Mouse (Mus musculus) ES-E14 (cell line): ENCODE measurements around the gene Zfp536. TPM values are rescaled to one million over a fixed set of nuclear protein-coding genes. Genes with fewer than 3 reads are reported as not detected.

ENCODE experiments used
- DNase-seq: peaks from one replicate; pipeline ENCODE4 v3.0.0-alpha.2; 2013; ENCODE audit warnings: low read depth, low spot score
- H3K27ac ChIP-seq: 2 replicates; pipeline ENCODE4 v1.5.1; 2012; ENCODE audit warnings: low read depth, mild to moderate bottlenecking, low read length, moderate library complexity, mixed read lengths; ENCODE audit not compliant: poor library complexity, insufficient read depth, severe bottlenecking
- H3K36me3 ChIP-seq: 2 replicates; pipeline ENCODE4 v1.6.1; 2012; ENCODE audit warnings: mild to moderate bottlenecking, low read length, moderate library complexity, mixed read lengths; ENCODE audit not compliant: control insufficient read depth, poor library complexity, insufficient read depth, severe bottlenecking
- H3K4me1 ChIP-seq, 2 experiments: fragments of 150-350 bp in 1 of 2; sonication (generic) in 1 of 2; 2 replicates each; pipeline ENCODE4 v1.6.1; 2012; ENCODE audit warnings: low read length in 2 of 2, mild to moderate bottlenecking in 1 of 2, mixed read lengths in 1 of 2; ENCODE audit not compliant: control insufficient read depth in 2 of 2, insufficient read depth in 2 of 2, poor library complexity in 1 of 2
- H3K4me3 ChIP-seq, 2 experiments: fragments of 150-350 bp in 1 of 2; sonication (generic) in 1 of 2; 2 replicates each; pipeline ENCODE4 v1.5.1; 2012; ENCODE audit warnings: low read length in 2 of 2, low read depth in 1 of 2, mild to moderate bottlenecking in 1 of 2, mixed read lengths in 1 of 2; ENCODE audit not compliant: insufficient read depth in 1 of 2, poor library complexity in 1 of 2, severe bottlenecking in 1 of 2
- H3K9ac ChIP-seq: 2 replicates; pipeline ENCODE4 v1.6.1; 2012; ENCODE audit warnings: low read depth, mild to moderate bottlenecking, low read length, mixed read lengths; ENCODE audit not compliant: poor library complexity, insufficient read depth, severe bottlenecking
- H3K9me3 ChIP-seq: fragments of 150-350 bp; sonication (generic); 2 replicates; pipeline ENCODE4 v1.6.1; 2012; ENCODE audit warnings: low read depth, mild to moderate bottlenecking, low read length; ENCODE audit not compliant: control insufficient read depth, insufficient read depth
- CHD2 ChIP-seq: IDR thresholded peaks from 2 replicates; pipeline ENCODE4 v1.6.1; 2014; ENCODE audit warnings: mild to moderate bottlenecking, low read depth, low read length, inconsistent platforms
- HCFC1 ChIP-seq: IDR thresholded peaks from 2 replicates; pipeline ENCODE4 v1.6.1; 2012; ENCODE audit warnings: low read length, inconsistent platforms, borderline replicate concordance; ENCODE audit not compliant: insufficient read depth
- MAFK ChIP-seq: IDR thresholded peaks from 2 replicates; pipeline ENCODE4 v1.6.1; 2014; ENCODE audit warnings: mild to moderate bottlenecking, low read depth, low read length, inconsistent platforms; ENCODE audit not compliant: insufficient read depth
- ZC3H11A ChIP-seq: IDR thresholded peaks from 2 replicates; pipeline ENCODE4 v1.6.1; 2012; ENCODE audit warnings: low read depth, mild to moderate bottlenecking, inconsistent platforms, low read length, borderline replicate concordance
- ZNF384 ChIP-seq: IDR thresholded peaks from 2 replicates; pipeline ENCODE4 v1.6.1; 2012; ENCODE audit warnings: low read depth, low read length, inconsistent platforms
- in situ Hi-C, 2 experiments: fragments of 600-800 bp; cut with MboI; formaldehyde crosslinking; loops; one replicate each; pipeline ENCODE4 v1.15.1; 2025; ENCODE audit warnings: low sequenced_read_pairs in 2 of 2, inconsistent platforms in 1 of 2; ENCODE audit not compliant: unreplicated experiment in 2 of 2
- total RNA-seq: library from RNA; depleted of rRNA; stranded (reverse); fragments of 300-350 nt; gene quantifications from 2 replicates; pipeline ENCODE4 v1.2.3, GENCODE M21; 2012; rRNA removed

The Zfp536 gene
- total RNA-seq, 1 experiment, result 2.2 TPM

DNA sequence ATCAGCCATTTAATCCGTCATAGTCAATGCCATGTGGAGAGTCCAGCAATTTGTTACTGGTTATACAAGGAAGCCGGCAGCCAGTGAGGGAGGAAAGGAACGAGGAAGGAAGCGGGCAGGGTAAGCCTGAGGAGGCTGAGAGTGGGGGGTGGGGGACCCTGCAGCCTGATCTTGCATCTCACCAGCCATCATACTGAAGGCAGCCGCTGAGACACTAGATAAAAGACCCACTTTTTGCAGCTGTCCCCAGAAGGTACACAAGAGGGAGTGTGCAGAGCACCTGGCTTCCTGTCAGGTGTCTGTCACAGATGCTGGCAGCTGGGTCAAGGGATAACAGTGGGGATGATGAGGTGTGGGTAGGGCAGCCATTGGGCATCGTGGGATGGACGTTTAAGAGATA is 340.3 kb downstream of the Zfp536 start:
- H3K4me1 ChIP-seq, result no peaks in the 10 kb centered on the region
- H3K9ac ChIP-seq, result no peak overlapping the region
- H3K9me3 ChIP-seq, result no peaks in the 10 kb centered on the region
- in situ Hi-C loops, result no loop called here
- TF ChIP-seq ZC3H11A, result no peak
- TF ChIP-seq MAFK, result no peak
- no peak for TF ChIP-seq HCFC1
- TF ChIP-seq ZNF384, result no peak
- no peak for TF ChIP-seq CHD2
- H3K36me3 ChIP-seq, result no peaks in the 10 kb centered on the region
- H3K4me3 ChIP-seq, result no peak overlapping the region
- H3K27ac ChIP-seq, result no peak overlapping the region
- DNase-seq, result no peak

DNA sequence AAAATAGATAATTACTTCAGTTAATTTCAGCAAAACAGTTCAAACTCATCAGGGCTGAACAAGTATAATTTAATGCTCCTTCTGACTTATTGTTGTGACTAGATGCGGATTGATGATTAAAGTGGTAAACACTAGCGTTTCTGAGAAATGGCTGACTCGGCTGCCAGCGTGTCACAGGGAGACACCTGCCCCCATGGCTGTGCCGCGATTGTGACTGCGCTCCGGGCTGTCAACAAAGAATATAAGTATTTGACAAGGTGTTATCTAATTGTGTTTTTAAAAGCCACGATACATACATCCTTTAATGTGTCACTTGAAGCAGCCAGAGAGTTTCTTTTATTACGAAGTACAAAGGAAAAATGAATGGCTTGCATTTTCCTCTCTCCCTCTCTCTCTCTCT is 342.0 kb downstream of the Zfp536 start:
- no peaks in the 10 kb centered on the region for H3K9me3 ChIP-seq
- H3K4me1 ChIP-seq, result no peaks in the 10 kb centered on the region
- no peak for DNase-seq
- H3K4me3 ChIP-seq, result no peak overlapping the region
- no peak overlapping the region for H3K27ac ChIP-seq
- no peak for TF ChIP-seq HCFC1
- in situ Hi-C loops, result no loop called here
- H3K9ac ChIP-seq, result no peak overlapping the region
- H3K36me3 ChIP-seq, result no peaks in the 10 kb centered on the region

DNA sequence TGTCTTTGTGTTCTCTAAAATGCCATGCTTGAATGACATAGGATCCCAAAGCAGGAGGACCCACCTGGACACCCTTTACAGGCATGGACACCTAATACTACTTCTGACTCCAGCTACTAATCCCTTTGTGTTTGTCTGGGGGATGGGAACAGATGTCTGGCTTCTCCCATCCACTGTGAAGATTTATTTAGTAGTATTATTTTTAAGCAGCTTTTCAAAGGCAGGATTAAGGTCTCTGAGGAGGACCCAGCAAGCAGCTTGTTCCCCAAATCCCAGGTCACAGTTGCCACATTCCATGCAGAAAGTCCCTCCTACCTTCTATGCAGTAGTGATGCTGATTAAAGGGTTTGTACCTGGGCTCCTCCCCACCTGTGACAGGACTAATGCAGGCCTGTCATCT is 347.4 kb downstream of the Zfp536 start:
- Histone ChIP-seq H3K4me3 (no peak overlapping the region), H3K36me3 (no peaks in the 10 kb centered on the region), H3K9ac (no peak overlapping the region), H3K4me1 (no peaks in the 10 kb centered on the region), H3K9me3 (no peaks in the 10 kb centered on the region), H3K27ac (no peak overlapping the region)
- no peak for DNase-seq
- in situ Hi-C loops, result no loop called here
- TF ChIP-seq CHD2 (no peak), HCFC1 (no peak), MAFK (no peak), ZC3H11A (no peak), ZNF384 (no peak)

DNA sequence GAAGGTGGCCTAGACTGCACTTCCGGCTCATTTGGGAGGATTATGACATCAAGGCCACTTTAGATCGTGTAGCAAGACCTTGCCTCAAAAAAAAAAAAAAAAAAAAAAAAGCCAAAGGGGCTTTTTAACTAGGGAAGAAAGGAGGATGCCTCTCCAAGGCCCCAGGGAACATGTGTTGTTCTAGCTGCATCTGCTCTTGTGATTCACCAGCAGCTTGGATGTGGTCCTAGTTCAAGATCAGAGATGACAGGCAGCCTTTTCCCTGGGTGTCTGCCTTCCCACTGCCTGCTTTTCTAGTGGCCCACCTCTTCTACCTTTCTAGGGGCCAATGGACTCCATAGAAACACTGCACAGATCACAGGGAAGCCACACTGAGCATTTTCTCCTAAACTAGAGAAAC is 350.5 kb downstream of the Zfp536 start:
- Histone ChIP-seq H3K36me3 (no peaks in the 10 kb centered on the region), H3K9ac (no peak overlapping the region), H3K27ac (no peak overlapping the region), H3K9me3 (no peaks in the 10 kb centered on the region), H3K4me1 (no peaks in the 10 kb centered on the region), H3K4me3 (no peak overlapping the region)
- DNase-seq, result no peak
- in situ Hi-C loops, result no loop called here
- TF ChIP-seq MAFK, result no peak
- TF ChIP-seq HCFC1, result no peak
- TF ChIP-seq ZC3H11A, result no peak
- no peak for TF ChIP-seq CHD2
- no peak for TF ChIP-seq ZNF384

Other genes with a start within 250 kb of the Zfp536 start
- gene Uri1, start 249.9 kb upstream of the Zfp536 start, total RNA-seq, result 68.4 and 107 TPM in 2 replicates